Mouse (Mus musculus): ENCODE results near the gene Tmem131. TPM values are rescaled to one million over a fixed set of nuclear protein-coding genes. Genes with fewer than 3 reads are reported as not detected.

Gene Tmem131
- polyA plus RNA-seq, 1 experiment from 2014 or later: 12.3 TPM

DNA sequence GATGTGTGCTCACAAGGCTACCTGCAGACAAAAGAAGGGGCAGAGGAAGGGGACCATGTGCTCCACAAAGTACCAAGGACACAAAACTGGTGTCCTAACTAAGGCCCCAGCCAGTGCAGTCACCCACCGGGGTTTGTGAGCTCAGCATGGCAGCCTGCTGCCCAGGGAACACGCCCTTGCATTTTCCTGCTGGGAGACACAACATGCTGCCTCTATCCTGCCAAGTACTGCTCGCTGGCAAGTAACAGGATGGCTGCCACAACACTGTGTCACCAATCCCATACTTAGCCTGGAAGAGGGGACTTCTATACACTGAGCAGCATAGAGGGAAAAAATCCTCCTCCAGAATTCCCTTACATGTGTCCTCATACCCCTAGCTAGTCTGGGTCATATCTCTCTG is 78.7 kb downstream of the Tmem131 start:
- no peak for ATAC-seq (replicated peaks; ENCODE audit: low FRiP score)
- H3K4me2 ChIP-seq: no peak overlapping the region
- no peak overlapping the region for H3K9ac ChIP-seq
- no peaks in the 10 kb centered on the region for H3K27me3 ChIP-seq
- H3K9me3 ChIP-seq (replicated peaks): no peaks in the 10 kb centered on the region
- H3K4me3 ChIP-seq (replicated peaks): no peak overlapping the region
- peaks cover 14% of the 10 kb centered on the region; the same call in 1 of the 2 replicates for H3K36me3 ChIP-seq
- no peak overlapping the region for H3K27ac ChIP-seq
- peaks cover 16% of the 10 kb centered on the region for H3K4me1 ChIP-seq
- WGBS: 80% methylated on average over 3 of the region's 3 CpGs

DNA sequence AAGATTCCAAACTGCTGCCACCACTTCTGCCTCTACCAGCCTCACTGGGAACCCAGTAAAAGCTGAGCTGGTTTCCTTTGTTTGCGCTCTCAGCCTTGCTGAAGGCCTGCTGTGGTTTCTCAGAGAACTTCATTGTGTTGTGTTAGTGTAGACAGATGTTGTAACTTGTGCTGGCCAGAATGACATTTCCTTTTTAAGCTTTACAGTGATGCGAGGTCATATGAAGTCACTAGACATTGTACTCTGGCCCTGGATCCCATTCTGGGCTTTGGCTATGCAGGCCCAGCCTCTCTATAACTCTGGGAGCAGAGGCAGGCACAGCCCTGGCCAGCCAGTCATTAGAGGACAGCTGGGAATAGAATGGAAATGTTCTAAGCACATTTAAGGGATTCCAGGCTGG is 81.7 kb downstream of the Tmem131 start:
- 78% methylated on average over 2 of the region's 2 CpGs for WGBS
- Histone ChIP-seq H3K9me3 (replicated peaks) (no peaks in the 10 kb centered on the region), H3K36me3 (0 out of 2 replicates have a peak, but pooled peaks cover 5% of the 10 kb centered on the region), H3K9ac (no peak overlapping the region), H3K4me2 (no peak overlapping the region), H3K4me1 (peaks cover 19% of the 10 kb centered on the region), H3K27me3 (no peaks in the 10 kb centered on the region), H3K27ac (peak overlapping the region; percentile 68), H3K4me3 (replicated peaks) (no peak overlapping the region)
- ATAC-seq (replicated peaks; ENCODE audit: low FRiP score): no peak

- H3K27me3 ChIP-seq: no peaks in the 10 kb centered on the region
- no peaks in the 10 kb centered on the region for H3K9me3 ChIP-seq (replicated peaks)
- H3K36me3 ChIP-seq: 0 out of 2 replicates have a peak, but pooled peaks cover 5% of the 10 kb centered on the region
- H3K9ac ChIP-seq: no peak overlapping the region
- no peak for ATAC-seq (replicated peaks; ENCODE audit: low FRiP score)
- peak overlapping the region; percentile 68 for H3K27ac ChIP-seq
- 21% methylated on average over 1 of the region's 1 CpGs for WGBS
- H3K4me3 ChIP-seq (replicated peaks): no peak overlapping the region
- H3K4me2 ChIP-seq: no peak overlapping the region
- peaks cover 19% of the 10 kb centered on the region for H3K4me1 ChIP-seq
Measured at GRCm38 (mm10) chr1:36860876-36861275, 82.6 kb downstream of the Tmem131 start.

- H3K4me2 ChIP-seq: no peak overlapping the region
- no peaks in the 10 kb centered on the region for H3K27me3 ChIP-seq
- 44% methylated on average over 4 of the region's 4 CpGs for WGBS
- no peak for ATAC-seq (replicated peaks; ENCODE audit: low FRiP score)
- peaks cover 19% of the 10 kb centered on the region for H3K4me1 ChIP-seq
- no peak overlapping the region for H3K4me3 ChIP-seq (replicated peaks)
- peak overlapping the region; percentile 68 for H3K27ac ChIP-seq
- H3K9ac ChIP-seq: no peak overlapping the region
- no peaks in the 10 kb centered on the region for H3K9me3 ChIP-seq (replicated peaks)
- H3K36me3 ChIP-seq: 0 out of 2 replicates have a peak, but pooled peaks cover 5% of the 10 kb centered on the region
Measured at GRCm38 (mm10) chr1:36860431-36860849, 83.0 kb downstream of the Tmem131 start.

GRCm38 (mm10) chr1:36857081-36857480 is 86.4 kb downstream of the Tmem131 start:
- ATAC-seq (replicated peaks; ENCODE audit: low FRiP score): no peak

DNA sequence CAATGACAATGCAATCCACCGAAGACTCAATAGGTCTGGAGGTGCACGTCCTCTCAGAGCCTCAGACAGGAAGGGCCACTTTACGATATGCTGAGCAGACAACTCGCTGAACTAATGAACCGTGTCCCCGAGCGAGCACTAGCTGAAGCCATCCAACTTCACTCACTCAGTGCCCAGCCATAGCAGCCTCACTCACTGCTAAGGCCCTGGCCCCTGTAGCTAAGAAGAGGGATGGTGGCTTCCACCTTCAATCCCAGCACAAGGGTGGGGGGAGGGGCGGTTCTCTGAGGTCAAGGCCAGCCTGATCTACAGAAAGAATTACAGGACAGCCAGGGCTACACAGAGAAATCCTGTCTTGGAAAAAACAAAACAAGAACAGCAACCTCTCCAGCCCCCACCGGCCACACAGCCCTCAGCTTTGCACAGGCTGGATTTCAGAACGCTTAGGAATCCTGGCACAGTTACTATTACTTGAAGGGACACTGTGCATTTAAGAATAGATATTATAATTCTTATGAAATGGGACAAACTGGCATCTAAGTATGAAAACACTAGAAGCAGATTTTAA is 89.2 kb downstream of the Tmem131 start:
- Histone ChIP-seq H3K4me1 (peaks cover 14% of the 10 kb centered on the region), H3K36me3 (peaks cover 12% of the 10 kb centered on the region), H3K4me2 (no peak overlapping the region), H3K27ac (no peak overlapping the region), H3K27me3 (no peaks in the 10 kb centered on the region), H3K9ac (no peak overlapping the region), H3K4me3 (replicated peaks) (no peak overlapping the region), H3K9me3 (replicated peaks) (no peaks in the 10 kb centered on the region)
- ATAC-seq (replicated peaks; ENCODE audit: low FRiP score): 0 out of 2 replicates have a peak, but pooled peaks have one; percentile 18
- 55% methylated on average over 10 of the region's 10 CpGs for WGBS

More at GRCm38 (mm10) chr1:36857081-36857480, 86.4 kb downstream of the Tmem131 start:
- Histone ChIP-seq H3K9ac (no peak overlapping the region), H3K36me3 (peaks cover 12% of the 10 kb centered on the region), H3K4me3 (replicated peaks) (no peak overlapping the region), H3K27me3 (no peaks in the 10 kb centered on the region), H3K4me1 (peaks cover 30% of the 10 kb centered on the region), H3K27ac (no peak overlapping the region), H3K4me2 (no peak overlapping the region), H3K9me3 (replicated peaks) (no peaks in the 10 kb centered on the region)
- 82% methylated on average over 6 of the region's 6 CpGs for WGBS

- WGBS: 52% methylated on average over 6 of the region's 6 CpGs
- Histone ChIP-seq H3K9ac (no peak overlapping the region), H3K9me3 (replicated peaks) (no peaks in the 10 kb centered on the region), H3K4me2 (no peak overlapping the region), H3K4me3 (replicated peaks) (no peak overlapping the region), H3K36me3 (peaks cover 12% of the 10 kb centered on the region), H3K27ac (no peak overlapping the region), H3K4me1 (peaks cover 14% of the 10 kb centered on the region), H3K27me3 (no peaks in the 10 kb centered on the region)
- no peak for ATAC-seq (replicated peaks; ENCODE audit: low FRiP score)
Measured at GRCm38 (mm10) chr1:36852085-36852484, 91.4 kb downstream of the Tmem131 start.

DNA sequence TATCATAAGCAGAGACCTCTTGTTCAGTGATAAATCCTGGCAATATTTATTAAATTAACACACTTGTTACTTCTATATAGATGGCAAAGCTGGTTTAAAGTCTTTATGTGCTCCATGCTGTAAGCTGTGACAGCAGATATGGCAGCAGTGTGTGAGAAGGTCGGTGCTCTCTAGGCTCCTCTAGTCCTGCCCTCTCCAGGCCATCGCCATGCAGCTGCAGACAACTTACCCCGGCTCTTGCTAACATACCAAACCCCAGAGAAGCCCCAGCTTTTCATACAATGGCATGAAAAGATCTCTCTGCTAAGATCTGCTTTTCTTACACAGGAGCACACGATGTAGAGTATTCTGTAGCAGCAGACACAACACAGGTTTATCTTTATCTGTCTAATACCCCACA is 92.1 kb downstream of the Tmem131 start:
- 66% methylated on average over 4 of the region's 4 CpGs for WGBS
- ATAC-seq (replicated peaks; ENCODE audit: low FRiP score): no peak
- H3K36me3 ChIP-seq: peaks cover 15% of the 10 kb centered on the region
- H3K4me3 ChIP-seq (replicated peaks): no peak overlapping the region
- H3K4me2 ChIP-seq: no peak overlapping the region
- no peak overlapping the region for H3K9ac ChIP-seq
- H3K9me3 ChIP-seq (replicated peaks): no peaks in the 10 kb centered on the region
- no peaks in the 10 kb centered on the region for H3K27me3 ChIP-seq
- no peak overlapping the region for H3K27ac ChIP-seq
- peaks cover 11% of the 10 kb centered on the region for H3K4me1 ChIP-seq

GRCm38 (mm10) chr1:36848036-36848435 is 95.4 kb downstream of the Tmem131 start:
- Histone ChIP-seq H3K27ac (no peak overlapping the region), H3K9me3 (replicated peaks) (no peaks in the 10 kb centered on the region), H3K27me3 (no peaks in the 10 kb centered on the region), H3K4me2 (no peak overlapping the region), H3K36me3 (peaks cover 11% of the 10 kb centered on the region; the same call in 1 of the 2 replicates), H3K9ac (no peak overlapping the region), H3K4me1 (peaks cover 17% of the 10 kb centered on the region), H3K4me3 (replicated peaks) (no peak overlapping the region)
- ATAC-seq (replicated peaks; ENCODE audit: low FRiP score): no peak
- 89% methylated on average over 1 of the region's 1 CpGs for WGBS

DNA sequence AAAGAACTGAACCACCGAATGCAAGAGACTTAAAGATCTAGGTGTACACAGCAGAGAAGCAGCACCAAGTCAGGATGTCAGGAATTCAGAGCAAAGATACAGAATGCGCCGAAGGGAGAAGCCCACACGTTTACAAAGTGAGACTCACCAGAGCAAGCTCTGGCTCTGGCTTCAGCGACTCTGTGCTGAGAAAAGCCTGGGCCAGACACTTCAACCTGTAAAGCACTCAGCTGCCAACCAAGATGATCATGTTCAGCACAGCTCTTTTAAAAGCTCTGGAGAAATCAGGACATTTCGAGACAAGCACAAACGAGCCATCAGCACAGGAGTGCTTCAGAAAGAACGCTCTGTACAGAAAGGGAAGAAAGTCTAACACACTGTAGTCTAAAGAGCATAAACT is 96.2 kb downstream of the Tmem131 start:
- no peak overlapping the region for H3K4me2 ChIP-seq
- no peak overlapping the region for H3K4me3 ChIP-seq (replicated peaks)
- no peaks in the 10 kb centered on the region for H3K27me3 ChIP-seq
- 79% methylated on average over 8 of the region's 8 CpGs for WGBS
- H3K27ac ChIP-seq: no peak overlapping the region
- peaks cover 17% of the 10 kb centered on the region for H3K4me1 ChIP-seq
- H3K9ac ChIP-seq: no peak overlapping the region
- no peaks in the 10 kb centered on the region for H3K9me3 ChIP-seq (replicated peaks)
- ATAC-seq (replicated peaks; ENCODE audit: low FRiP score): no peak
- H3K36me3 ChIP-seq: peaks cover 7% of the 10 kb centered on the region; the same call in 1 of the 2 replicates

DNA sequence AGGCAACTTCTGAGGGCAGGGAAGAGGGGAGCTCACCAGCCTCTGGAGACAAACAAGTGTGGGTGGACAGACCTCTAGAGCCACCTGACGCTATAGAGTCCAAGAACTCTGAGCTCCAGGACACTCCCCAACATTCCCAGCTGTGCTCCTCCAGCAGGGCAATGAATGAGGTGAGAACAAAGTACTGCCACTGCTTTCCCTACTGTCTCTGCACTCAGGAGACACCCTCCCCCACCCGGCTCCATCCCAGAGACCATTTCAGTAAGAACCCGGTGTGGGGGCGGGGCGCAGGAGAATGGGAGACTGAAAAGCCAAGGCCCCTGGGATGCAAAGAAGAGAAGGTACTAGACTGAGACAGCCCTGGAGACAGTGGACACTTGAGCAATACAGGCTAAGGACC is 98.4 kb downstream of the Tmem131 start:
- H3K36me3 ChIP-seq: peaks cover 15% of the 10 kb centered on the region
- H3K4me1 ChIP-seq: peaks cover 17% of the 10 kb centered on the region
- H3K9me3 ChIP-seq (replicated peaks): no peaks in the 10 kb centered on the region
- no peak overlapping the region for H3K9ac ChIP-seq
- ATAC-seq (replicated peaks; ENCODE audit: low FRiP score): peak; percentile 54
- H3K4me2 ChIP-seq: no peak overlapping the region
- WGBS: 21% methylated on average over 5 of the region's 5 CpGs
- no peaks in the 10 kb centered on the region for H3K27me3 ChIP-seq
- H3K4me3 ChIP-seq (replicated peaks): no peak overlapping the region
- H3K27ac ChIP-seq: no peak overlapping the region

GRCm38 (mm10) chr1:36841806-36842205 is 101.7 kb downstream of the Tmem131 start:
- Histone ChIP-seq H3K4me2 (no peak overlapping the region), H3K9me3 (replicated peaks) (no peaks in the 10 kb centered on the region), H3K36me3 (peaks cover 36% of the 10 kb centered on the region), H3K9ac (no peak overlapping the region), H3K27me3 (no peaks in the 10 kb centered on the region), H3K27ac (no peak overlapping the region), H3K4me1 (peaks cover 17% of the 10 kb centered on the region), H3K4me3 (replicated peaks) (no peak overlapping the region)
- ATAC-seq (replicated peaks; ENCODE audit: low FRiP score): no peak
- 52% methylated on average over 1 of the region's 1 CpGs for WGBS

- Histone ChIP-seq H3K9ac (no peak overlapping the region), H3K4me1 (peaks cover 17% of the 10 kb centered on the region), H3K27ac (no peak overlapping the region), H3K36me3 (peaks cover 37% of the 10 kb centered on the region), H3K27me3 (no peaks in the 10 kb centered on the region), H3K4me3 (replicated peaks) (no peak overlapping the region), H3K4me2 (no peak overlapping the region), H3K9me3 (replicated peaks) (no peaks in the 10 kb centered on the region)
- 85% methylated on average over 2 of the region's 2 CpGs for WGBS
- ATAC-seq (replicated peaks; ENCODE audit: low FRiP score): no peak
Measured at GRCm38 (mm10) chr1:36840959-36841358, 102.5 kb downstream of the Tmem131 start.
